ENCODE assay signal across 8 mouse cellular contexts in genomic region chr7:145242851-145243712, GRCm38 (mm10). TPM values are rescaled to one million over a fixed set of nuclear protein-coding genes. Genes with fewer than 3 reads are reported as not detected.
DNase-seq lines count a peak whose midpoint lies in the region; TF ChIP-seq lines count a peak whose summit lies in the region.

No protein-coding gene starts in this region.

- TF ChIP-seq CTCF in left cerebral cortex, adult 2 months (IDR thresholded peaks at IDR 0.05) = peak; percentile 100

- intact Hi-C loops in left cerebral cortex, adult 2 months (cut with DNase I) = loop anchor here (1.0 to 5.0 kb wide), 3 partner anchors 131 to 306 kb away; no protein-coding TSS in a partner anchor

- DNase-seq in ZHBTc4 (ENCODE audit: low read depth, low spot score) = peak; percentile 77
- DNase-seq in cerebellum, postnatal 36 days = peak; percentile 91 to 94
- peak; percentile 84 for DNase-seq in gastrocnemius, adult 18-20 months (ENCODE audit: low spot score)
- DNase-seq in induced T-regulatory cell, adult 2 months (ENCODE audit: low read depth) = peak; percentile 67
- peak; percentile 74 to 84 for DNase-seq in left cerebral cortex, adult 2 months (ENCODE audit: extremely low spot score in 1 of 2, low spot score in 2 of 2)
- peak; percentile 75 for DNase-seq in mesoderm, embryonic 11.5 days (ENCODE audit: low read depth, low spot score)
- DNase-seq in skeletal muscle tissue, adult 2 months (ENCODE audit: low read depth, low spot score) = peak; percentile 54
- peak; percentile 64 for DNase-seq in yolk sac, embryonic 10.5 days (ENCODE audit: low spot score)

- no peak overlapping the region for H3K27ac ChIP-seq in left cerebral cortex, adult 2 months

- no peak overlapping the region for H3K4me3 ChIP-seq in left cerebral cortex, adult 2 months

RNA-seq across cellular contexts. Expression of gene 1810010D01Rik, which starts 35.2 kb away (rescaled TPM):
- not detected for total RNA-seq in gastrocnemius, adult 18-20 months (2021)
- total RNA-seq in left cerebral cortex, adult 2 months (2021) = 1 to 10 TPM; 1.2 to 1.8 TPM

RNA-seq across cellular contexts. Expression of gene Tpcn2, which starts 40.7 kb away (rescaled TPM):
- 1 to 10 TPM; 1.0 TPM for total RNA-seq in gastrocnemius, adult 18-20 months (2021)
- total RNA-seq in left cerebral cortex, adult 2 months (2021) = 1 to 10 TPM; 5.3 to 6.8 TPM

RNA-seq across cellular contexts. Expression of gene Mrgprf, which starts 57.5 kb away (rescaled TPM):
- total RNA-seq in gastrocnemius, adult 18-20 months (2021) = 1 to 10 TPM; 1.3 to 2.1 TPM
- 1 to 10 TPM; 1.8 to 2.5 TPM for total RNA-seq in left cerebral cortex, adult 2 months (2021)
